Mouse (Mus musculus): Measurements from ENCODE around the gene Antxr1.

DNA sequence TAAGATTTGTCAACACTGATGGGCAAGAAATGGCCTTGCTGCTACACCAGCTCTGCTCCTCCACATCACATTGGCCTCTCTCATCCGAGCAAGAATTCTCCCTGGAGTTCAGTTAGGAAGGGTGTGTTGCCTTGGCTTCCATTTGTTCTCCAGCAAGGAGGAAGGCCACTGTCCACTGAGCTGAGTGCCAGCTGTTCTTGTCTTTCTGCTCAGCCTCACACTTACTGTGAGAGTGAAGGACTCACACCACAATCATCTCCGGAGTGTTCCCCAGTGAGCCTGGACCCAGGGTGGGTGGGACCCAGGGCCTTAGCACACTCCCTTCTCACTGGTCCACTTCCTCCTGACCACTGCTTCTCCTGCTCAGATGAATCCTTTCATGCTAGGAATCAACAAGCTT is 8.7 kb downstream of the Antxr1 start:
- no peak for TF ChIP-seq EP300 (IDR thresholded peaks at IDR 0.05; ENCODE audit: low read depth)
- TF ChIP-seq CTCF (IDR thresholded peaks at IDR 0.05; ENCODE audit: low read depth): no peak

All from liver, embryonic 14.5 days (tissue).